Mouse (Mus musculus) thymus, adult 2 months (tissue): ENCODE measurements around the gene Clic5. TPM values are rescaled to one million over a fixed set of nuclear protein-coding genes. Genes with fewer than 3 reads are reported as not detected.

Experiments used
- DNase-seq: peaks from one replicate; pipeline ENCODE4 v3.0.0; 2021
- H3K27ac ChIP-seq: fragments of 200-500 bp; 2 replicates; pipeline ENCODE4 v1.5.1; 2012; ENCODE audit warnings: low read length, control low read depth; ENCODE audit not compliant: control insufficient read depth, insufficient read depth
- H3K27me3 ChIP-seq: fragments of 200-500 bp; 2 replicates; pipeline ENCODE4 v1.6.1; 2012; ENCODE audit warnings: mild to moderate bottlenecking, low read length, moderate library complexity, mixed read lengths; ENCODE audit not compliant: control insufficient read depth, insufficient read depth
- H3K36me3 ChIP-seq: fragments of 200-500 bp; 2 replicates; pipeline ENCODE4 v1.6.1; 2012; ENCODE audit warnings: mild to moderate bottlenecking, low read length, moderate library complexity; ENCODE audit not compliant: control insufficient read depth, insufficient read depth
- H3K4me1 ChIP-seq: fragments of 200-500 bp; replicated peaks from 2 replicates; pipeline ENCODE4 v1.6.1; 2012; ENCODE audit warnings: low read length; ENCODE audit not compliant: control insufficient read depth, insufficient read depth
- H3K4me3 ChIP-seq: fragments of 200-500 bp; 2 replicates; pipeline ENCODE4 v1.5.1; 2012; ENCODE audit warnings: mild to moderate bottlenecking, low read length, control low read depth, moderate library complexity; ENCODE audit not compliant: control insufficient read depth, insufficient read depth
- CTCF ChIP-seq: fragments of 200-500 bp; IDR thresholded peaks from 2 replicates; pipeline ENCODE4 v1.5.1; 2012; ENCODE audit warnings: mild to moderate bottlenecking, control low read depth, low read length, moderate library complexity, borderline replicate concordance; ENCODE audit not compliant: control insufficient read depth, poor library complexity, insufficient read depth; ENCODE audit errors: extremely low read depth
- POLR2A ChIP-seq: fragments of 200-500 bp; IDR thresholded peaks from 2 replicates; pipeline ENCODE4 v1.6.1; 2012; ENCODE audit warnings: mild to moderate bottlenecking, low read length, control low read depth, moderate library complexity; ENCODE audit not compliant: control insufficient read depth, poor library complexity, insufficient read depth; ENCODE audit errors: extremely low read depth
- WGBS: fragments of 180-500 bp; shearing (Covaris S2); methylation state at CpG from one replicate; pipeline ENCODE4 v1.1.7; 2018; 5-methylcytosine and 5-hydroxymethylcytosine counted together
- polyA plus RNA-seq: library from polyadenylated mRNA; depleted of rRNA; stranded (reverse); fragments of >200 nt; gene quantifications from 2 replicates; pipeline ENCODE4 v1.2.3, GENCODE M21; 2012

Gene Clic5
- polyA plus RNA-seq, 1 experiment: 7.7 TPM

- 3% methylated on average over 10 of the region's 10 CpGs for WGBS
- H3K27me3 ChIP-seq: no peaks in the 10 kb centered on the region
- DNase-seq: peak; percentile 13
- no peaks in the 10 kb centered on the region for H3K36me3 ChIP-seq
- TF ChIP-seq CTCF: no peak
- no peak for TF ChIP-seq POLR2A
- H3K27ac ChIP-seq: peak overlapping the region; percentile 28; the same call in 1 of the 2 replicates
- peak overlapping the region; percentile 17; the same call in 1 of the 2 replicates for H3K4me3 ChIP-seq
- H3K4me1 ChIP-seq: peaks cover 15% of the 10 kb centered on the region
Measured at GRCm38 (mm10) chr17:44239030-44239721, 50.8 kb downstream of the Clic5 start.

- TF ChIP-seq CTCF (no peak), POLR2A (no peak)
- Histone ChIP-seq H3K4me3 (no peak overlapping the region), H3K27me3 (no peaks in the 10 kb centered on the region), H3K4me1 (peaks cover 15% of the 10 kb centered on the region), H3K36me3 (no peaks in the 10 kb centered on the region), H3K27ac (no peak overlapping the region)
- no peak for DNase-seq
- 100% methylated on average over 2 of the region's 2 CpGs for WGBS
Measured at GRCm38 (mm10) chr17:44240742-44241141, 52.4 kb downstream of the Clic5 start.

GRCm38 (mm10) chr17:44244096-44244495 is 55.7 kb downstream of the Clic5 start:
- Histone ChIP-seq H3K27ac (no peak overlapping the region), H3K4me1 (peaks cover 8% of the 10 kb centered on the region), H3K36me3 (no peaks in the 10 kb centered on the region), H3K27me3 (no peaks in the 10 kb centered on the region), H3K4me3 (no peak overlapping the region)
- 95% methylated on average over 5 of the region's 5 CpGs for WGBS
- TF ChIP-seq CTCF (no peak), POLR2A (no peak)
- DNase-seq: no peak

- Histone ChIP-seq H3K36me3 (no peaks in the 10 kb centered on the region), H3K4me3 (no peak overlapping the region), H3K4me1 (peaks cover 2% of the 10 kb centered on the region), H3K27me3 (no peaks in the 10 kb centered on the region), H3K27ac (no peak overlapping the region)
- WGBS: 72% methylated on average over 7 of the region's 7 CpGs
- no peak for TF ChIP-seq POLR2A
- no peak for TF ChIP-seq CTCF
- no peak for DNase-seq
Measured at GRCm38 (mm10) chr17:44244625-44245024, 56.2 kb downstream of the Clic5 start.

GRCm38 (mm10) chr17:44246153-44246700 is 57.8 kb downstream of the Clic5 start:
- 93% methylated on average over 9 of the region's 9 CpGs for WGBS
- DNase-seq: no peak
- no peak for TF ChIP-seq CTCF

GRCm38 (mm10) chr17:44249544-44249943 is 61.2 kb downstream of the Clic5 start:
- no peaks in the 10 kb centered on the region for H3K4me1 ChIP-seq
- H3K27me3 ChIP-seq: no peaks in the 10 kb centered on the region
- H3K4me3 ChIP-seq: no peak overlapping the region
- no peaks in the 10 kb centered on the region for H3K36me3 ChIP-seq
- H3K27ac ChIP-seq: no peak overlapping the region; the same call in 1 of the 2 replicates
- WGBS: 76% methylated on average over 4 of the region's 4 CpGs
- TF ChIP-seq CTCF: no peak
- TF ChIP-seq POLR2A: no peak
- no peak for DNase-seq

More at GRCm38 (mm10) chr17:44246153-44246700, 57.8 kb downstream of the Clic5 start:
- Histone ChIP-seq H3K36me3 (no peaks in the 10 kb centered on the region), H3K27me3 (no peaks in the 10 kb centered on the region), H3K4me1 (no peaks in the 10 kb centered on the region), H3K4me3 (no peak overlapping the region), H3K27ac (no peak overlapping the region)

- Histone ChIP-seq H3K36me3 (no peaks in the 10 kb centered on the region), H3K27ac (no peak overlapping the region), H3K27me3 (no peaks in the 10 kb centered on the region), H3K4me3 (no peak overlapping the region), H3K4me1 (0 out of 2 replicates have a peak, but pooled peaks cover 3% of the 10 kb centered on the region)
- WGBS: 52% methylated on average over 3 of the region's 3 CpGs
- DNase-seq: no peak
- TF ChIP-seq CTCF (no peak), POLR2A (no peak)
Measured at GRCm38 (mm10) chr17:44252653-44253052, 64.3 kb downstream of the Clic5 start.
